Mouse (Mus musculus) myocyte (in vitro differentiated cells): ENCODE measurements at regions not wholly inside any gene's neighbourhood (a gene's known extent, or its start where the extent isn't known, plus 50 kb on each side); places are given as distances from the start of the nearest gene placed in this dataset.

ENCODE experiments used
- CEBPB ChIP-seq: IDR thresholded peaks from 2 replicates; pipeline ENCODE4 v1.6.1; 2011; ENCODE audit warnings: mild to moderate bottlenecking, moderate library complexity; ENCODE audit not compliant: poor library complexity, insufficient read depth, severe bottlenecking
- MAX ChIP-seq: IDR thresholded peaks from one replicate; pipeline ENCODE4 v1.6.1; 2011; ENCODE audit warnings: low read depth, mild to moderate bottlenecking, control low read depth
- MYOD1 ChIP-seq, 3 experiments: IDR thresholded peaks; one replicate each; pipeline ENCODE4 v1.6.1; 2011; ENCODE audit warnings: control low read depth in 2 of 3, low read depth in 2 of 3, mild to moderate bottlenecking in 2 of 3, moderate library complexity in 1 of 3; ENCODE audit not compliant: insufficient read length in 2 of 3, control insufficient read depth in 1 of 3
- POLR2A ChIP-seq: IDR thresholded peaks from one replicate; pipeline ENCODE4 v1.6.1; 2011; ENCODE audit warnings: low read depth, mild to moderate bottlenecking, control low read depth, moderate library complexity; ENCODE audit not compliant: insufficient read length
- POLR2AphosphoS2 ChIP-seq: IDR thresholded peaks from one replicate; pipeline ENCODE4 v1.6.1; 2011; ENCODE audit warnings: low read depth, control low read depth; ENCODE audit not compliant: insufficient read length
- TCF3 ChIP-seq: IDR thresholded peaks from one replicate; pipeline ENCODE4 v1.6.1; 2011; ENCODE audit warnings: low read depth, control low read depth; ENCODE audit not compliant: insufficient read length
- USF1 ChIP-seq: IDR thresholded peaks from one replicate; pipeline ENCODE4 v1.6.1; 2011; ENCODE audit warnings: low read depth, mild to moderate bottlenecking, control low read depth, moderate library complexity

GRCm38 (mm10) chr3:57218431-57218830 is 83.4 kb downstream of the Tm4sf1 start:
- TF ChIP-seq POLR2A (no peak), MYOD1 (IDR thresholded peaks at IDR 0.05; ENCODE audit: control insufficient read depth in 1 of 3, insufficient read length in 2 of 3, low read depth in 2 of 3) (no peak), USF1 (no peak), TCF3 (no peak), POLR2AphosphoS2 (no peak), CEBPB (no peak), MAX (no peak)
